Mouse (Mus musculus) heart, postnatal 0 days (tissue): ENCODE results near the gene S100a1. TPM values are rescaled to one million over a fixed set of nuclear protein-coding genes. Genes with fewer than 3 reads are reported as not detected.

Experiments used
- ATAC-seq: fragments of 200-750 bp; cut with Nextera tagmentation; 2 replicates; pipeline ENCODE4 v1.8.0; 2017; ENCODE audit warnings: low read depth, moderate number of reproducible peaks, moderate library complexity; ENCODE audit not compliant: insufficient read depth
- DNase-seq: peaks from one replicate; pipeline ENCODE4 v3.0.0-alpha.2; 2016; ENCODE audit warnings: low spot score
- H3K27ac ChIP-seq: fragments of 300-500 bp; sonication (generic); 2 replicates; pipeline ENCODE4 v1.5.1; 2014; ENCODE audit warnings: low read depth, mild to moderate bottlenecking
- H3K27me3 ChIP-seq: fragments of 300-500 bp; sonication (generic); 2 replicates; pipeline ENCODE4 v1.6.1; 2014; ENCODE audit warnings: low read length, mixed read lengths; ENCODE audit not compliant: control insufficient read depth, insufficient read depth
- H3K36me3 ChIP-seq: fragments of 300-500 bp; sonication (generic); replicated peaks from 2 replicates; pipeline ENCODE4 v1.6.1; 2014; ENCODE audit warnings: low read length, mixed read lengths; ENCODE audit not compliant: control insufficient read depth, insufficient read depth
- H3K4me1 ChIP-seq: fragments of 300-500 bp; sonication (generic); 2 replicates; pipeline ENCODE4 v1.6.1; 2014; ENCODE audit warnings: antibody characterized with exemption; ENCODE audit not compliant: control insufficient read depth, insufficient read depth
- H3K4me2 ChIP-seq: fragments of 300-500 bp; sonication (generic); 2 replicates; pipeline ENCODE4 v1.6.1; 2014; ENCODE audit warnings: low read depth, mild to moderate bottlenecking, low read length, moderate library complexity
- H3K4me3 ChIP-seq: fragments of 300-500 bp; sonication (generic); 2 replicates; pipeline ENCODE4 v1.5.1; 2014; ENCODE audit warnings: low read depth, low read length
- H3K9ac ChIP-seq: fragments of 300-500 bp; sonication (generic); replicated peaks from 2 replicates; pipeline ENCODE4 v1.6.1; 2014; ENCODE audit warnings: low read depth, low read length, mixed read lengths
- H3K9me3 ChIP-seq: fragments of 300-500 bp; sonication (generic); replicated peaks from 2 replicates; pipeline ENCODE4 v1.6.1; 2016; ENCODE audit warnings: low read length; ENCODE audit not compliant: control insufficient read depth
- CTCF ChIP-seq: IDR thresholded peaks from 2 replicates; pipeline ENCODE4 v1.5.1; 2016; ENCODE audit warnings: antibody characterized with exemption, control low read depth, low read depth
- EP300 ChIP-seq: IDR thresholded peaks from 2 replicates; pipeline ENCODE4 v1.6.1; 2016; ENCODE audit warnings: antibody characterized with exemption, low read depth
- WGBS: fragments of 180-500 bp; shearing (Covaris S2); extraction: QIAGEN DNeasy Blood & Tissue Kit; methylation state at CpG from one replicate; pipeline ENCODE4 v1.1.7; 2014; 5-methylcytosine and 5-hydroxymethylcytosine counted together
- polyA plus RNA-seq: library from polyadenylated mRNA; unstranded; fragments of >200 nt; fragmentation: Nextera tagmentation; extraction: Ambion mirVana; gene quantifications from 2 replicates; pipeline ENCODE4 v1.2.1, GENCODE M21; 2015
- total RNA-seq: library from RNA; depleted of rRNA; stranded (reverse); fragments of >200 nt; gene quantifications from 2 replicates; pipeline ENCODE4 v1.2.3, GENCODE M21; 2014; ENCODE audit warnings: low replicate concordance

S100a1 gene
- total and polyA plus RNA-seq, 2 experiments from 2014 or later = 462 to 721 TPM

DNA sequence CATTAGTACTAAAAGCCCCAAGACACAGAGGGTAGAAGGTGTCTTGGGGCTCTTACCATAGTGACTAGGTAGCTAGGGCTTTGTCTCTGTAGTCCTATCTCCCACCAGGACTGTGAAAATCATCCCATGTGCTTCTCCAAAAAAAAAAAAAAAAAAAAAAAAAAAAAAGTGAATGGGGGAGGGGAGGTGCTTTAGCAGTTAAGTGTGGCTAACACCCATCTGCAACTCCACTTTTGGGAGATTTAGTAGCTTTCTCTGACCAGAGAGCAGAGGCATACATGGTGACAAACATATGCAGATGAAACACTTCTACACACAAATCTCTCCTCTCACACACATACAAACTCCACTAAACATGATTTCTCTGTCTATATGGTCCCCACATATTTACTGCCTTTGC, 16.6 kb downstream of the S100a1 start:
- no peaks in the 10 kb centered on the region for H3K9me3 ChIP-seq
- H3K27ac ChIP-seq = no peak overlapping the region
- DNase-seq (no peak), ATAC-seq (no peak)
- peaks cover 67% of the 10 kb centered on the region for H3K36me3 ChIP-seq
- no peaks in the 10 kb centered on the region for H3K27me3 ChIP-seq
- no peak overlapping the region for H3K4me2 ChIP-seq
- H3K4me3 ChIP-seq = no peak overlapping the region
- TF ChIP-seq CTCF (no peak), EP300 (no peak)
- no peak overlapping the region for H3K9ac ChIP-seq
- H3K4me1 ChIP-seq = no peaks in the 10 kb centered on the region

GRCm38 (mm10) chr3:90495850-90496525, 18.2 kb downstream of the S100a1 start:
- H3K9ac ChIP-seq = no peak overlapping the region
- 80% methylated on average over 7 of the region's 7 CpGs for WGBS
- ATAC-seq (no peak), DNase-seq (no peak)
- no peak overlapping the region for H3K4me3 ChIP-seq
- peaks cover 51% of the 10 kb centered on the region for H3K36me3 ChIP-seq
- H3K4me2 ChIP-seq = no peak overlapping the region
- H3K27ac ChIP-seq = no peak overlapping the region
- no peaks in the 10 kb centered on the region for H3K27me3 ChIP-seq
- no peaks in the 10 kb centered on the region for H3K4me1 ChIP-seq
- H3K9me3 ChIP-seq = no peaks in the 10 kb centered on the region
- TF ChIP-seq CTCF (no peak), EP300 (no peak)

DNA sequence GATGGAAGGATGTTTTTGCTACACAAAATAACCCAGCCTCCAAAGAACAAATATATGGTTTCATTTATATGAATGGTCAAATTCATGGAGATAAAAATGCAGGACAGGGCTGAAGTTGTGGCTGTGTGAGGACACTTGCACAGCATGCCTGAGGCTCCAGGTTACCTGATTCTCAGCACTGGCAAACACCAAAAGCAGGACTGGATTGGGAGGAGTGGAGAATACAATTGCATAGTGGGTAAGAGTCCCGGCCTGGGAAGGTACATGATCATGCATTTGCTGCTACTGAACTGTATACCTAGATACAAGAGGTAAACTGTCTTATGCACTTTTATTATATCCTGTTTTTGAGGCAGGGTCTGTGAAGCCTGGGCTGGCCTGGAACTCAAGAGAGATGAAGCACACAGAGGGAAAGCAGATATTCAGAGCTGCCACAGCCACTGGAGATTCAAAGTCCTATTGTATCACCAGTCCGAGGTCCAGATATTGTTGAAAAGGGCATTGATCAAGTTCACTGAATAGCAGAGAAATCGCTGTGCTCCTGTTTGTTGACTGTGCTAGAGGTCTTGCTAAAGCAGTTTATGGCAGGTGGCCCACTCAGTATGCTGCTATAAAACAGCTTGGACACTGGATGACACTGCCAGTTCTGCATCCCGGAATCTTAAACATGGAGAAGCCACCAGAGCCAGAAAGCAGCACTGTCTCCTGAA, 20.2 kb downstream of the S100a1 start:
- H3K9me3 ChIP-seq = no peaks in the 10 kb centered on the region
- no peak overlapping the region for H3K4me2 ChIP-seq
- H3K4me3 ChIP-seq = no peak overlapping the region
- H3K36me3 ChIP-seq = peaks cover 37% of the 10 kb centered on the region
- no peaks in the 10 kb centered on the region for H3K27me3 ChIP-seq
- 65% methylated on average over 4 of the region's 4 CpGs for WGBS
- no peak for TF ChIP-seq EP300
- no peak for TF ChIP-seq CTCF
- H3K4me1 ChIP-seq = peaks cover 7% of the 10 kb centered on the region
- no peak for ATAC-seq
- no peak for DNase-seq
- H3K9ac ChIP-seq = no peak overlapping the region
- no peak overlapping the region for H3K27ac ChIP-seq

GRCm38 (mm10) chr3:90491350-90491749, 22.8 kb downstream of the S100a1 start:
- TF ChIP-seq EP300 = no peak
- TF ChIP-seq CTCF = peak; percentile 48
- H3K4me2 ChIP-seq = no peak overlapping the region
- 44% methylated on average over 2 of the region's 2 CpGs for WGBS
- no peak for DNase-seq
- H3K4me1 ChIP-seq = peaks cover 7% of the 10 kb centered on the region
- no peak for ATAC-seq
- H3K27me3 ChIP-seq = no peaks in the 10 kb centered on the region
- no peaks in the 10 kb centered on the region for H3K9me3 ChIP-seq
- no peak overlapping the region for H3K27ac ChIP-seq
- no peak overlapping the region for H3K4me3 ChIP-seq
- H3K9ac ChIP-seq = no peak overlapping the region
- H3K36me3 ChIP-seq = peaks cover 34% of the 10 kb centered on the region

DNA sequence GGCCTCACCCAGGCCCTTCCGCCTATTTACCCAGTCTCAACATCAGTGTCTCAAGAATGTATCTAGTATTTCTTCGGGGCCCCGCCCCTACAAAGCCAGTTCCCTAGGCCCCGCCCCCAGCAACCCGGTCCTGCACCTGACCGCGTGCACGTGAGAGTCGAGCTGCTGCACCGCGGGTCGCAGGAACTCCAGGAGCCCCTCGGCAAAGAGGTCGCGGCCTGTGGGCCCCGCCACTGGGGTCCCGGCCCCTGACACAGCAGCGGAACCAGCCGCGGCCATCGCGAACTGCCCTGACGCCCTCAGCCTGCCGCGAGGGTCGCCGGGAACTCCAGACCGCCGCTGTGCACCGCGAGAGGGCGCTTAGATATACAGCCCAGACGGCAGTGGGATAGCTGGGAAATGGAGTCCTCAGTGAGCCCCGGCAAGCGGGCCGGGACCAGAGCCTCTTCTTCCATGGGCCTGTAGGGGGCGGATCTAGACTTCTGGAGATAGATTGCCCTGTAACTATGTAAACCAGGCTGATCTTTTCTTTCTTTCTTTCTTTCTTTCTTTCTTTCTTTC, 23.4 kb downstream of the S100a1 start, which contains the start of gene Snapin:
Gene Snapin, minus strand, starts transcription at position 338 of the 561 bp plus-strand sequence.
- H3K4me3 ChIP-seq = peak within 1 kb of the TSS; percentile 95

More for the DNA sequence above, 23.4 kb downstream of the S100a1 start, which contains the start of gene Snapin:
- peak; percentile 97 for DNase-seq
- Histone ChIP-seq H3K4me1 (peaks cover 7% of the 10 kb centered on the region), H3K27ac (peak within 1 kb of the TSS; percentile 82), H3K9me3 (no peaks in the 10 kb centered on the region), H3K9ac (peak within 1 kb of the TSS; percentile 83), H3K27me3 (no peaks in the 10 kb centered on the region), H3K36me3 (peaks cover 34% of the 10 kb centered on the region), H3K4me2 (peak within 1 kb of the TSS; percentile 82)
- under 1% methylated on average over 37 of the region's 37 CpGs for WGBS
- peak; percentile 92 for TF ChIP-seq CTCF
- peak; percentile 84 for TF ChIP-seq EP300
- ATAC-seq = peak; percentile 99
